Mouse (Mus musculus) midbrain, embryonic 16.5 days (tissue): ENCODE data around the gene Gm20388. TPM values are rescaled to one million over a fixed set of nuclear protein-coding genes. Genes with fewer than 3 reads are reported as not detected.
"Not testable (repeated sequence)": the region's sequence is repeated elsewhere in the genome, so short reads cannot be mapped to it uniquely, and the experiment has no call there.

ENCODE experiments used
- ATAC-seq: fragments of 200-750 bp; cut with Nextera tagmentation; 2 replicates; pipeline ENCODE4 v1.8.0; 2017; ENCODE audit warnings: moderate TSS enrichment
- H3K27ac ChIP-seq: fragments of 300-500 bp; sonication (generic); 2 replicates; pipeline ENCODE4 v1.5.1; 2014; ENCODE audit warnings: mild to moderate bottlenecking, low read length, mixed read lengths
- H3K27me3 ChIP-seq: fragments of 300-500 bp; sonication (generic); 2 replicates; pipeline ENCODE4 v1.6.1; 2014; ENCODE audit warnings: low read depth, low read length, mixed read lengths; ENCODE audit not compliant: control insufficient read depth, insufficient read depth
- H3K36me3 ChIP-seq: fragments of 300-500 bp; sonication (generic); 2 replicates; pipeline ENCODE4 v1.6.1; 2014; ENCODE audit warnings: mild to moderate bottlenecking, low read length, moderate library complexity, mixed read lengths; ENCODE audit not compliant: control insufficient read depth, insufficient read depth
- H3K4me1 ChIP-seq: fragments of 300-500 bp; sonication (generic); 2 replicates; pipeline ENCODE4 v1.6.1; 2014; ENCODE audit warnings: mild to moderate bottlenecking, low read length, mixed read lengths; ENCODE audit not compliant: control insufficient read depth, insufficient read depth
- H3K4me2 ChIP-seq: fragments of 300-500 bp; sonication (generic); 2 replicates; pipeline ENCODE4 v1.6.1; 2014; ENCODE audit warnings: mild to moderate bottlenecking, low read length, mixed read lengths
- H3K4me3 ChIP-seq: fragments of 300-500 bp; sonication (generic); 2 replicates; pipeline ENCODE4 v1.5.1; 2014; ENCODE audit warnings: low read depth, mild to moderate bottlenecking, low read length, moderate library complexity, mixed read lengths
- H3K9ac ChIP-seq: fragments of 300-500 bp; sonication (generic); 2 replicates; pipeline ENCODE4 v1.6.1; 2014; ENCODE audit warnings: low read depth, low read length, mixed read lengths
- H3K9me3 ChIP-seq: fragments of 300-500 bp; sonication (generic); replicated peaks from 2 replicates; pipeline ENCODE4 v1.6.1; 2014; ENCODE audit warnings: mild to moderate bottlenecking, low read length, mixed read lengths; ENCODE audit not compliant: control insufficient read depth, poor library complexity, severe bottlenecking
- WGBS: fragments of 180-500 bp; shearing (Covaris S2); extraction: QIAGEN DNeasy Blood & Tissue Kit; methylation state at CpG from one replicate; pipeline ENCODE4 v1.1.7; 2014; 5-methylcytosine and 5-hydroxymethylcytosine counted together
- polyA plus RNA-seq: library from polyadenylated mRNA; unstranded; fragments of >200 nt; fragmentation: Nextera tagmentation; extraction: Ambion mirVana; gene quantifications from 2 replicates; pipeline ENCODE4 v1.2.1, GENCODE M21; 2015

Gene Gm20388
- polyA plus RNA-seq, 1 experiment from 2014 or later, result 7.5 TPM

DNA sequence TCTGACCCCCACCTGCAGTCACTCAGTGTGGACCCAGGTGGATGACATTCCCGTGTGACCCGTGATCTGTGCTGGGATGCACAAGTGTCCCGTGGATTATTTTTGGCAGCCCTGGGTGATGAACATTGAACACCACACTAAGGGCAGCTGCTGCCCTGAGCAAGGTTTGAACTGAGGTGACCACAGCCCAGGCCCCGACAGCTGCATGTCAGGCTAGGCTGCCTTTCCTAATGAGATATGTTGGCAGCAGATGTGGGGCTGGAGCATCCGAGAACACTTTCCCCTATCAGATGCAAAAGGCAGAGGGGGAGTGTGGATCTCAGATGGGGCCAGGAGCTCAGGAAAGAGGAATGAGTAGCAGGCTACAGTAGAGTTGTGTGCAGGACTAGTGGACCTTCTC is 3600.2 kb downstream of the Gm20388 start:
- no peaks in the 10 kb centered on the region for H3K9me3 ChIP-seq
- 84% methylated on average over 5 of the region's 5 CpGs for WGBS
- H3K4me2 ChIP-seq, result no peak overlapping the region
- H3K27me3 ChIP-seq, result no peaks in the 10 kb centered on the region
- H3K9ac ChIP-seq, result no peak overlapping the region
- peaks cover 30% of the 10 kb centered on the region for H3K36me3 ChIP-seq
- H3K4me3 ChIP-seq, result no peak overlapping the region
- H3K4me1 ChIP-seq, result peaks cover 21% of the 10 kb centered on the region
- no peak for ATAC-seq
- H3K27ac ChIP-seq, result no peak overlapping the region

DNA sequence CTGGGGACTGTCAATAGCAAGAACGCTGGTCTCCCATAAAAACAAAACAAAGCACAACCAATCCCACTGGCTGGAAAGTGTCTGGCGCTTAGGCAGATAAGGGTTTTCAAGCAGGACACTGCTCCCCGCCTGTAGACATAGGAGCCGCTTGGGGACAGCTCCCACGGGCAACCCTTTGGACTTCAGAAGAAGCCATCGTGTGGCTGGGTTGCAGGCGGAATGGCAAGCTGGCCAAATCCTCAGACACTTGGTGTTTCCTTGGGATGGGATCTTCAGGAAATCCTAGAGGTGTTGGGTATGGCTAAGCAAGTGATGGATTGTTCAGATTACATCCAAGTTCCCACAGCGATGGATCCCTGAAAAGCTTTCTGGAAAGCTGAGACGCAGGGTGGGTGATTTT is 3603.5 kb downstream of the Gm20388 start:
- no peak for ATAC-seq
- WGBS, result 2% methylated on average over 9 of the region's 9 CpGs
- Histone ChIP-seq H3K4me3 (peak overlapping the region; percentile 73), H3K4me1 (peaks cover 27% of the 10 kb centered on the region), H3K36me3 (peaks cover 4% of the 10 kb centered on the region), H3K27me3 (no peaks in the 10 kb centered on the region), H3K9me3 (no peaks in the 10 kb centered on the region), H3K9ac (peak overlapping the region; percentile 96), H3K27ac (peak overlapping the region; percentile 95), H3K4me2 (peak overlapping the region; percentile 89)

- peak within 1 kb of the TSS; percentile 96 for H3K9ac ChIP-seq
- H3K27ac ChIP-seq, result peak within 1 kb of the TSS; percentile 95
- WGBS, result under 1% methylated on average over 58 of the region's 63 CpGs
- H3K27me3 ChIP-seq, result no peaks in the 10 kb centered on the region
- H3K9me3 ChIP-seq, result no peaks in the 10 kb centered on the region
- ATAC-seq, result peak; percentile 64
- peaks cover 35% of the 10 kb centered on the region for H3K4me1 ChIP-seq
- peak within 1 kb of the TSS; percentile 73 for H3K4me3 ChIP-seq
- peak within 1 kb of the TSS; percentile 89 for H3K4me2 ChIP-seq
- no peaks in the 10 kb centered on the region; the same call in 1 of the 2 replicates for H3K36me3 ChIP-seq
Measured at GRCm38 (mm10) chr8:123514781-123515539, 3604.3 kb downstream of the Gm20388 start, which contains the start of gene Dbndd1. Gene Dbndd1 (minus strand): TSS chr8:123515463.

GRCm38 (mm10) chr8:123515540-123515897 is 3604.9 kb downstream of the Gm20388 start:
- Histone ChIP-seq H3K9ac (peak overlapping the region; percentile 43), H3K4me1 (peaks cover 37% of the 10 kb centered on the region), H3K4me2 (peak overlapping the region; percentile 89), H3K27me3 (no peaks in the 10 kb centered on the region), H3K4me3 (peak overlapping the region; percentile 73), H3K9me3 (no peaks in the 10 kb centered on the region), H3K36me3 (no peaks in the 10 kb centered on the region; the same call in none of the 2 replicates), H3K27ac (peak overlapping the region; percentile 95)
- under 1% methylated on average over 10 of the region's 11 CpGs for WGBS
- ATAC-seq, result peak; percentile 23; the same call in 1 of the 2 replicates

GRCm38 (mm10) chr8:123516596-123516995 is 3606.0 kb downstream of the Gm20388 start:
- Histone ChIP-seq H3K4me3 (no peak overlapping the region), H3K27me3 (no peaks in the 10 kb centered on the region), H3K36me3 (peaks cover 2% of the 10 kb centered on the region; the same call in 1 of the 2 replicates), H3K9me3 (no peaks in the 10 kb centered on the region), H3K4me1 (peaks cover 37% of the 10 kb centered on the region), H3K27ac (no peak overlapping the region), H3K9ac (no peak overlapping the region), H3K4me2 (no peak overlapping the region)
- no peak for ATAC-seq
- WGBS, result 29% methylated on average over 2 of the region's 2 CpGs

DNA sequence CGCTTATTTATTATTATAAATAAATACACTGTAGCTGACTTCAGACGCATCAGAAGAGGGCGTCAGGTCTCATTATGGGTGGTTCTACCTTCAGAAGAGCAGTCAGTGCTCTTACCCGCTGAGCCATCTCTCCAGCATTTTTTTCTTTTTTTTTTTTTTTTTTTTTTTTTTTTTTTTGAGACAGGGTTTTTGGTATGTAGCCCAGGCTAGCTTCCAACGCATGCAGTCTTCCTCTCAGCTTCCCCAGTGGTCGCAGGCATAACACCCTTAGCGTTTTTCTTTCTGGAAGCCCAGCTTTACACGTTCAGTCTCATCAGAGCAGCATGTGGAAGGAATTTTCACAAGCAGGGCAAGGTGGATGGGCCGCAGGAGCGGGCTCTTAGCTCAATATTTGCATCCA is 3607.5 kb downstream of the Gm20388 start:
- ATAC-seq, result no peak
- H3K36me3 ChIP-seq, result peaks cover 7% of the 10 kb centered on the region
- H3K4me1 ChIP-seq, result peaks cover 28% of the 10 kb centered on the region
- H3K4me2 ChIP-seq, result peak overlapping the region; percentile 96
- H3K4me3 ChIP-seq, result peak overlapping the region; percentile 79
- H3K27me3 ChIP-seq, result no peaks in the 10 kb centered on the region
- 39% methylated on average over 10 of the region's 10 CpGs for WGBS
- H3K27ac ChIP-seq, result 0 out of 2 replicates have a peak overlapping the region, but pooled peaks have one; percentile 34
- H3K9ac ChIP-seq, result peak overlapping the region; percentile 89
- no peaks in the 10 kb centered on the region for H3K9me3 ChIP-seq

- no peaks in the 10 kb centered on the region for H3K9me3 ChIP-seq
- peaks cover 23% of the 10 kb centered on the region for H3K4me1 ChIP-seq
- H3K4me3 ChIP-seq, result peak within 1 kb of the TSS; percentile 79
- under 1% methylated on average over 19 of the region's 20 CpGs for WGBS
- H3K36me3 ChIP-seq, result peaks cover 12% of the 10 kb centered on the region
- peak within 1 kb of the TSS; percentile 96 for H3K4me2 ChIP-seq
- peak within 1 kb of the TSS; percentile 89 for H3K9ac ChIP-seq
- H3K27me3 ChIP-seq, result no peaks in the 10 kb centered on the region
- H3K27ac ChIP-seq, result peak within 1 kb of the TSS; percentile 43
- peak; percentile 89 for ATAC-seq
Measured at GRCm38 (mm10) chr8:123518667-123519066, 3608.0 kb downstream of the Gm20388 start, which contains the start of gene Gas8. Gene Gas8 (plus strand): TSS chr8:123518834.

GRCm38 (mm10) chr8:123520048-123520447 is 3609.4 kb downstream of the Gm20388 start:
- not testable (repeated sequence) for H3K4me3 ChIP-seq, ATAC-seq, H3K9ac ChIP-seq, H3K27me3 ChIP-seq, H3K27ac ChIP-seq, H3K4me2 ChIP-seq, H3K9me3 ChIP-seq
- Histone ChIP-seq H3K36me3 (peaks cover 20% of the 10 kb centered on the region), H3K4me1 (peaks cover 20% of the 10 kb centered on the region)
- WGBS, result 95% methylated on average over 1 of the region's 1 CpGs
